Mouse (Mus musculus) lung, postnatal 0 days (tissue): ENCODE measurements around the gene Commd9. TPM values are rescaled to one million over a fixed set of nuclear protein-coding genes. Genes with fewer than 3 reads are reported as not detected.

ENCODE experiments used
- ATAC-seq: fragments of 200-750 bp; cut with Nextera tagmentation; 2 replicates; pipeline ENCODE4 v1.8.0; 2017; ENCODE audit warnings: moderate library complexity
- DNase-seq: peaks from one replicate; pipeline ENCODE4 v3.0.0-alpha.2; 2016; ENCODE audit warnings: low spot score
- H3K27ac ChIP-seq: fragments of 300-500 bp; sonication (generic); 2 replicates; pipeline ENCODE4 v1.5.1; 2014; ENCODE audit warnings: antibody characterized with exemption, mild to moderate bottlenecking, low read length, mixed read lengths
- H3K27me3 ChIP-seq: fragments of 300-500 bp; sonication (generic); replicated peaks from 2 replicates; pipeline ENCODE4 v1.6.1; 2014; ENCODE audit warnings: low read length, mixed read lengths; ENCODE audit not compliant: insufficient read depth
- H3K36me3 ChIP-seq: fragments of 300-500 bp; sonication (generic); 2 replicates; pipeline ENCODE4 v1.6.1; 2014; ENCODE audit warnings: low read length, mixed read lengths; ENCODE audit not compliant: insufficient read depth
- H3K4me1 ChIP-seq: fragments of 300-500 bp; sonication (generic); 2 replicates; pipeline ENCODE4 v1.6.1; 2014; ENCODE audit warnings: antibody characterized with exemption, low read depth, low read length, mixed read lengths; ENCODE audit not compliant: insufficient read depth
- H3K4me2 ChIP-seq: fragments of 300-500 bp; sonication (generic); replicated peaks from 2 replicates; pipeline ENCODE4 v1.6.1; 2014; ENCODE audit warnings: low read depth, mild to moderate bottlenecking, low read length, moderate library complexity, mixed read lengths
- H3K4me3 ChIP-seq: fragments of 300-500 bp; sonication (generic); 2 replicates; pipeline ENCODE4 v1.5.1; 2014; ENCODE audit warnings: low read depth, low read length
- H3K9ac ChIP-seq: fragments of 300-500 bp; sonication (generic); replicated peaks from 2 replicates; pipeline ENCODE4 v1.6.1; 2014; ENCODE audit warnings: low read depth, mild to moderate bottlenecking
- H3K9me3 ChIP-seq: fragments of 300-500 bp; sonication (generic); 2 replicates; pipeline ENCODE4 v1.6.1; 2016; ENCODE audit warnings: low read length, mixed read lengths
- CTCF ChIP-seq: IDR thresholded peaks from 2 replicates; pipeline ENCODE4 v1.5.1; 2016; ENCODE audit warnings: antibody characterized with exemption, mild to moderate bottlenecking
- EP300 ChIP-seq: IDR thresholded peaks from 2 replicates; pipeline ENCODE4 v1.6.1; 2016; ENCODE audit warnings: antibody characterized with exemption, mild to moderate bottlenecking, control low read depth
- WGBS: fragments of 180-500 bp; shearing (Covaris S2); extraction: QIAGEN DNeasy Blood & Tissue Kit; methylation state at CpG from one replicate; pipeline ENCODE4 v1.1.7; 2014; 5-methylcytosine and 5-hydroxymethylcytosine counted together
- polyA plus RNA-seq: library from polyadenylated mRNA; unstranded; fragments of >200 nt; fragmentation: Nextera tagmentation; extraction: Ambion mirVana; gene quantifications from 2 replicates; pipeline ENCODE4 v1.2.1, GENCODE M21; 2015

Gene Commd9
- polyA plus RNA-seq, 1 experiment from 2014 or later = 50.0 TPM

- H3K9ac ChIP-seq = no peak overlapping the region
- TF ChIP-seq CTCF = no peak
- TF ChIP-seq EP300 = peak; percentile 56
- no peak overlapping the region for H3K4me2 ChIP-seq
- DNase-seq = peak; percentile 65
- peak; percentile 67 for ATAC-seq
- H3K27me3 ChIP-seq = no peaks in the 10 kb centered on the region
- no peaks in the 10 kb centered on the region for H3K36me3 ChIP-seq
- no peak overlapping the region for H3K4me3 ChIP-seq
- no peak overlapping the region for H3K27ac ChIP-seq
- WGBS = 48% methylated on average over 4 of the region's 4 CpGs
- H3K9me3 ChIP-seq = no peaks in the 10 kb centered on the region
- H3K4me1 ChIP-seq = no peaks in the 10 kb centered on the region
Measured at GRCm38 (mm10) chr2:101923181-101923580, 37.1 kb downstream of the Commd9 start.

GRCm38 (mm10) chr2:101925183-101925582 lies 39.1 kb downstream of the Commd9 start:
- TF ChIP-seq EP300 = no peak
- no peak for TF ChIP-seq CTCF
- WGBS = 89% methylated on average over 3 of the region's 3 CpGs
- no peak for DNase-seq
- H3K4me3 ChIP-seq = no peak overlapping the region
- no peaks in the 10 kb centered on the region for H3K27me3 ChIP-seq
- no peaks in the 10 kb centered on the region for H3K9me3 ChIP-seq
- no peak overlapping the region for H3K27ac ChIP-seq
- no peak overlapping the region for H3K9ac ChIP-seq
- no peak for ATAC-seq
- H3K36me3 ChIP-seq = no peaks in the 10 kb centered on the region
- H3K4me2 ChIP-seq = no peak overlapping the region
- no peaks in the 10 kb centered on the region for H3K4me1 ChIP-seq

GRCm38 (mm10) chr2:101925591-101926188 lies 39.6 kb downstream of the Commd9 start:
- no peaks in the 10 kb centered on the region for H3K9me3 ChIP-seq
- no peaks in the 10 kb centered on the region for H3K27me3 ChIP-seq
- DNase-seq (no peak), ATAC-seq (no peak)
- no peak for TF ChIP-seq EP300
- TF ChIP-seq CTCF = no peak
- H3K36me3 ChIP-seq = no peaks in the 10 kb centered on the region
- H3K4me2 ChIP-seq = no peak overlapping the region
- H3K27ac ChIP-seq = no peak overlapping the region
- no peak overlapping the region for H3K9ac ChIP-seq
- no peak overlapping the region for H3K4me3 ChIP-seq
- WGBS = 82% methylated on average over 12 of the region's 12 CpGs
- no peaks in the 10 kb centered on the region for H3K4me1 ChIP-seq

GRCm38 (mm10) chr2:101932169-101932936 lies 46.3 kb downstream of the Commd9 start:
- H3K27me3 ChIP-seq = no peaks in the 10 kb centered on the region
- H3K4me1 ChIP-seq = no peaks in the 10 kb centered on the region
- H3K9ac ChIP-seq = no peak overlapping the region
- H3K4me2 ChIP-seq = no peak overlapping the region
- no peaks in the 10 kb centered on the region for H3K9me3 ChIP-seq
- TF ChIP-seq CTCF (no peak), EP300 (no peak)
- no peak overlapping the region for H3K4me3 ChIP-seq
- H3K36me3 ChIP-seq = no peaks in the 10 kb centered on the region
- 85% methylated on average over 14 of the region's 14 CpGs for WGBS
- DNase-seq = no peak
- ATAC-seq = no peak
- H3K27ac ChIP-seq = no peak overlapping the region

- ATAC-seq (no peak), DNase-seq (no peak)
- Histone ChIP-seq H3K27me3 (no peaks in the 10 kb centered on the region), H3K9ac (no peak overlapping the region), H3K27ac (no peak overlapping the region), H3K36me3 (no peaks in the 10 kb centered on the region), H3K4me1 (no peaks in the 10 kb centered on the region), H3K4me3 (no peak overlapping the region), H3K9me3 (no peaks in the 10 kb centered on the region), H3K4me2 (no peak overlapping the region)
- TF ChIP-seq CTCF = no peak
- TF ChIP-seq EP300 = no peak
- WGBS = 76% methylated on average over 3 of the region's 3 CpGs
Measured at GRCm38 (mm10) chr2:101933301-101933700, 47.3 kb downstream of the Commd9 start.

- no peaks in the 10 kb centered on the region for H3K9me3 ChIP-seq
- WGBS = 59% methylated on average over 1 of the region's 1 CpGs
- DNase-seq (no peak), ATAC-seq (no peak)
- H3K4me1 ChIP-seq = no peaks in the 10 kb centered on the region
- H3K36me3 ChIP-seq = no peaks in the 10 kb centered on the region
- no peak overlapping the region for H3K4me2 ChIP-seq
- no peaks in the 10 kb centered on the region for H3K27me3 ChIP-seq
- H3K4me3 ChIP-seq = no peak overlapping the region
- H3K9ac ChIP-seq = no peak overlapping the region
- H3K27ac ChIP-seq = no peak overlapping the region
- no peak for TF ChIP-seq EP300
- TF ChIP-seq CTCF = no peak
Measured at GRCm38 (mm10) chr2:101935006-101935405, 49.0 kb downstream of the Commd9 start.
